Mouse (Mus musculus) kidney, embryonic 14.5 days (tissue): ENCODE data around the gene Pink1. TPM values are rescaled to one million over a fixed set of nuclear protein-coding genes. Genes with fewer than 3 reads are reported as not detected.

ENCODE experiments used
- ATAC-seq: fragments of 200-750 bp; cut with Nextera tagmentation; 2 replicates; pipeline ENCODE4 v1.8.0; 2017; ENCODE audit warnings: moderate number of reproducible peaks, mild to moderate bottlenecking, moderate TSS enrichment, moderate library complexity; ENCODE audit not compliant: low FRiP score, low TSS enrichment
- H3K27ac ChIP-seq: fragments of 300-500 bp; sonication (generic); 2 replicates; pipeline ENCODE4 v1.5.1; 2014; ENCODE audit warnings: low read depth, mild to moderate bottlenecking, low read length, moderate library complexity, mixed read lengths
- H3K27me3 ChIP-seq: fragments of 300-500 bp; sonication (generic); 2 replicates; pipeline ENCODE4 v1.6.1; 2014; ENCODE audit warnings: mild to moderate bottlenecking, low read length; ENCODE audit not compliant: control insufficient read depth, insufficient read depth
- H3K36me3 ChIP-seq: fragments of 300-500 bp; sonication (generic); 2 replicates; pipeline ENCODE4 v1.6.1; 2014; ENCODE audit warnings: low read length, mixed read lengths; ENCODE audit not compliant: control insufficient read depth, insufficient read depth
- H3K4me1 ChIP-seq: fragments of 300-500 bp; sonication (generic); 2 replicates; pipeline ENCODE4 v1.6.1; 2014; ENCODE audit warnings: low read length, mixed read lengths; ENCODE audit not compliant: control insufficient read depth, insufficient read depth
- H3K4me2 ChIP-seq: fragments of 300-500 bp; sonication (generic); replicated peaks from 2 replicates; pipeline ENCODE4 v1.6.1; 2014; ENCODE audit warnings: low read depth, mild to moderate bottlenecking, low read length
- H3K4me3 ChIP-seq: fragments of 300-500 bp; sonication (generic); 2 replicates; pipeline ENCODE4 v1.5.1; 2014; ENCODE audit warnings: mild to moderate bottlenecking, low read length
- H3K9ac ChIP-seq: fragments of 300-500 bp; sonication (generic); 2 replicates; pipeline ENCODE4 v1.6.1; 2014; ENCODE audit warnings: low read depth, mild to moderate bottlenecking, low read length, moderate library complexity
- H3K9me3 ChIP-seq: fragments of 300-500 bp; sonication (generic); 2 replicates; pipeline ENCODE4 v1.6.1; 2016; ENCODE audit warnings: low read length; ENCODE audit not compliant: control insufficient read depth
- WGBS: fragments of 180-500 bp; shearing (Covaris S2); extraction: QIAGEN DNeasy Blood & Tissue Kit; methylation state at CpG from one replicate; pipeline ENCODE4 v1.1.7; 2014; 5-methylcytosine and 5-hydroxymethylcytosine counted together
- polyA plus RNA-seq: library from polyadenylated mRNA; unstranded; fragments of >200 nt; fragmentation: Nextera tagmentation; extraction: Ambion mirVana; gene quantifications from 2 replicates; pipeline ENCODE4 v1.2.1, GENCODE M21; 2014

Pink1 gene
- polyA plus RNA-seq, 1 experiment from 2014 or later = 25.7 TPM

DNA sequence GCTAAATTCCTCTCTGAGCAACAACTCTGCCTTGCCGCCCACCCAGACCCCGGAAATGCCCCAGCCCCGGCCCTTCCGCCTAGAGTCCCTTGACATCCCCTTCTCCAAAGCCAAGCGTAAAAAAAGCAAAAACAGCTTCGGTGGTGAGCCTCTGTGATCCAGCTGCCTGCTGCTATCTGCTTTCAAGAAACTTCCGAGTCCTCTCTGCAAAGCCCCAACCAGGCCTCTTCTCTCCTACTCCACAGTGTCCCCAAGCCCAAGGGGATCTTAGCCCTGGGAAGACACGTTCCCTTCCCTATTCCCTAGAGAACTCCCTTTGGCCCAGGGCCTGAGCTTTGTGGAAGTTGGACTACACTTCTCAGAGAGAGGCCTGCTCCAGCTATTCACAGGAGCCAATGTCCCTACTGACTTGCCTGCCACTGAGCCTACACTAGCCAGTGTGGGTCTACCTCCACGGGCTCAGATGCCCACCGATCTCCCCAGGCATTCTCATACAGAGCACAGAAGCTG, 24.8 kb downstream of the Pink1 start:
- no peak overlapping the region for H3K4me2 ChIP-seq
- no peak for ATAC-seq
- H3K27me3 ChIP-seq = no peaks in the 10 kb centered on the region
- H3K4me1 ChIP-seq = peaks cover 21% of the 10 kb centered on the region
- no peak overlapping the region for H3K9ac ChIP-seq
- no peak overlapping the region for H3K27ac ChIP-seq
- H3K4me3 ChIP-seq = no peak overlapping the region
- 86% methylated on average over 10 of the region's 10 CpGs for WGBS
- H3K36me3 ChIP-seq = no peaks in the 10 kb centered on the region
- H3K9me3 ChIP-seq = no peaks in the 10 kb centered on the region

- no peak overlapping the region for H3K4me3 ChIP-seq
- 81% methylated on average over 11 of the region's 14 CpGs for WGBS
- no peak for ATAC-seq
These were observed 32.1 kb downstream of the Pink1 start for GRCm38 (mm10) chr4:138293949-138294550.

GRCm38 (mm10) chr4:138293261-138293948, 32.7 kb downstream of the Pink1 start:
- no peak overlapping the region for H3K4me2 ChIP-seq
- ATAC-seq = no peak
- H3K4me3 ChIP-seq = no peak overlapping the region
- H3K9me3 ChIP-seq = no peaks in the 10 kb centered on the region
- H3K27ac ChIP-seq = no peak overlapping the region
- no peaks in the 10 kb centered on the region for H3K36me3 ChIP-seq
- H3K4me1 ChIP-seq = no peaks in the 10 kb centered on the region
- 76% methylated on average over 18 of the region's 18 CpGs for WGBS
- H3K27me3 ChIP-seq = no peaks in the 10 kb centered on the region
- H3K9ac ChIP-seq = no peak overlapping the region

More at GRCm38 (mm10) chr4:138293949-138294550, 32.1 kb downstream of the Pink1 start:
- Histone ChIP-seq H3K27ac (no peak overlapping the region), H3K4me1 (no peaks in the 10 kb centered on the region), H3K4me2 (no peak overlapping the region), H3K36me3 (no peaks in the 10 kb centered on the region), H3K9ac (no peak overlapping the region), H3K27me3 (no peaks in the 10 kb centered on the region), H3K9me3 (no peaks in the 10 kb centered on the region)

- no peak overlapping the region for H3K9ac ChIP-seq
- H3K4me3 ChIP-seq = no peak overlapping the region
- no peaks in the 10 kb centered on the region for H3K36me3 ChIP-seq
- H3K27me3 ChIP-seq = no peaks in the 10 kb centered on the region
- ATAC-seq = no peak
- H3K27ac ChIP-seq = 0 out of 2 replicates have a peak overlapping the region, but pooled peaks have one; percentile 18
- H3K4me1 ChIP-seq = no peaks in the 10 kb centered on the region
- WGBS = 85% methylated on average over 13 of the region's 13 CpGs
- H3K9me3 ChIP-seq = no peaks in the 10 kb centered on the region
- H3K4me2 ChIP-seq = no peak overlapping the region
These were observed 34.1 kb downstream of the Pink1 start for GRCm38 (mm10) chr4:138292028-138292427.

- no peak overlapping the region for H3K4me2 ChIP-seq
- no peak overlapping the region for H3K9ac ChIP-seq
- no peaks in the 10 kb centered on the region for H3K9me3 ChIP-seq
- H3K27ac ChIP-seq = no peak overlapping the region
- no peaks in the 10 kb centered on the region for H3K27me3 ChIP-seq
- ATAC-seq = no peak
- 88% methylated on average over 7 of the region's 7 CpGs for WGBS
- no peak overlapping the region for H3K4me3 ChIP-seq
- no peaks in the 10 kb centered on the region for H3K36me3 ChIP-seq
- no peaks in the 10 kb centered on the region for H3K4me1 ChIP-seq
These were observed 37.4 kb downstream of the Pink1 start for GRCm38 (mm10) chr4:138288691-138289090.

GRCm38 (mm10) chr4:138286411-138286810, 39.7 kb downstream of the Pink1 start:
- Histone ChIP-seq H3K4me2 (no peak overlapping the region), H3K4me3 (no peak overlapping the region), H3K4me1 (no peaks in the 10 kb centered on the region), H3K9ac (no peak overlapping the region), H3K36me3 (no peaks in the 10 kb centered on the region), H3K9me3 (no peaks in the 10 kb centered on the region), H3K27ac (no peak overlapping the region), H3K27me3 (no peaks in the 10 kb centered on the region)
- ATAC-seq = no peak
- WGBS = 80% methylated on average over 12 of the region's 12 CpGs

DNA sequence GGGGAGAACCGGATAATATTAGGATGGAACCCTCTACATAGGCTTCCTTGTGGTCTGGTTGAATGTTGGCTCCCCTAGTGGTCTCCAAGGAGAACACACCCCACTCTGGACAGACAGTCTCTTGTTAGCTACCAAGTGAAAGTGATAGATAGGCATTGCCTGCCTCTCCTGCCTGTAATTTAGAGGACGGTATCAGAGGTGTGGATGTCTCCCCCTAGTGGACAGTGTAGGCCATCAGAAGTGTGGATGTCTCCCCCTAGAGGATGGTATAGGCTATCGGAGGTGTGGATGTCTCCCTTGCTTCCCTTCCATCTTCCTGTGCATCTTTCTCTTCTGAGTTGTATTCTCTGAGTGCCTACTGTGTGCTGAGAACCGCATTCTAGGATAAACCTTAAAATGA, 43.3 kb downstream of the Pink1 start:
- Histone ChIP-seq H3K27me3 (no peaks in the 10 kb centered on the region), H3K36me3 (no peaks in the 10 kb centered on the region), H3K4me2 (no peak overlapping the region), H3K9me3 (no peaks in the 10 kb centered on the region), H3K27ac (no peak overlapping the region), H3K9ac (no peak overlapping the region), H3K4me1 (no peaks in the 10 kb centered on the region), H3K4me3 (no peak overlapping the region)
- peak; percentile 80 for ATAC-seq
- WGBS = 21% methylated on average over 4 of the region's 4 CpGs

DNA sequence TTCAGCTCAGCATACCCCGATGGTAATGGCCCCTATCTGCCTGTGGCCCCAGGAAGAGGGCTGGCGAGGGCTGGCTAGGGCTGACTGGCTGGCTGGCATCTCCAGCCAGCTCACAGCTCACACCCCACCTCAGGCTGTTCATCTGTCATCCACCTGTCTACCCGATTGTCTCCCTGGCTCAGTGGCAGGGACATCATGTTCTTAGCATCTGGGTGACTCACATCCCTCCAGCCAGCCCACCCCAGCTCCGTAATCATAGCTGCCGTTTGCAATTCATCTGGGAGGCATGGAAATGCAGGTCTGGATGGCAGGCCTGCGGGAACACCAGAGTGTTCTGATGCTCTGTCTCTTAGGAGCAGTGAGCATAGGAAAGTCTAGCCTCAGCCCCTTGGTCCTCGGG, 47.8 kb downstream of the Pink1 start:
- Histone ChIP-seq H3K4me2 (no peak overlapping the region), H3K9ac (no peak overlapping the region), H3K36me3 (no peaks in the 10 kb centered on the region), H3K27ac (no peak overlapping the region), H3K4me3 (no peak overlapping the region), H3K9me3 (no peaks in the 10 kb centered on the region), H3K4me1 (no peaks in the 10 kb centered on the region), H3K27me3 (no peaks in the 10 kb centered on the region)
- no peak for ATAC-seq
- WGBS = 70% methylated on average over 7 of the region's 7 CpGs
